Comparison of ENCODE assay signal across 22 mouse cellular contexts in the genomic region with DNA sequence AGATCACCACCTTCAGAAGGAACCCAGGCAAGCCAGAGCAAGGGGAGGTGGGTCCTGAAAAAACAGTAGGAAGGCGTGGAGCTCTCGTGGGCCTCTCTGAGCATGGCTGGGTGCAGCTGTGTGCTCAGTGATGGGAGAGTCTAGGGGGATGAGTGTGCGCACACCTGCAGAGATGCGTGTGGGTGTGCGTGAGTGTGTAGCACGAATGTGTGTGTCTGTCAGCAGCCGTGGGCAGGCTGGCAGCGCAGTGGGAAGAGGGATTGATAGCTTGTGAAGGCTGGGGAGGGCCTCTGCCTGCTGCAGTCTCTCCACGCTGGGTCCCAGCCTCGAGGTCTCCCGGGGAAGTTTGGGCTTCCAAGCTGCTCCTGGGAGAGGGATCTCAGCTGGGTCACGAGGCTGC. TPM values are rescaled to one million over a fixed set of nuclear protein-coding genes. Genes with fewer than 3 reads are reported as not detected.
DNase-seq lines count a peak whose midpoint lies in the region; ATAC-seq lines count a peak whose summit lies in the region.
"Had no signal": no experiment of that assay in that cellular context is flagged by ENCODE, and none has a peak within 500 bp of the region (broad histone marks: within the 10 kb centered on the region; RNA-seq: fewer than 3 reads in every experiment).

No protein-coding gene starts in this region.

- H3K9ac ChIP-seq in neural tube, embryonic 13.5 days = 0 out of 2 replicates have a peak overlapping the region, but pooled peaks have one; percentile 3
- H3K9ac ChIP-seq: limb, embryonic 15.5 days; midbrain, embryonic 12.5 days had no signal

- peaks cover 34% of the 10 kb centered on the region for H3K4me1 ChIP-seq in neural tube, embryonic 13.5 days (replicated peaks)

- peak; percentile 61 for DNase-seq in layer of hippocampus, adult 11-12 months (ENCODE audit: low spot score)
- DNase-seq in layer of hippocampus, adult 9-10 months (ENCODE audit: low spot score) = no peak
- DNase-seq in neural tube, embryonic 10.5 days (ENCODE audit: extremely low spot score, low spot score) = no peak
- peak; percentile 50 to 59 for DNase-seq in left cerebral cortex, postnatal 14 days (ENCODE audit: low spot score in 2 of 2)
- peak; percentile 67 for DNase-seq in telencephalon, adult 2 months (ENCODE audit: low read depth, low spot score)
- DNase-seq in heart, postnatal 36 days = no peak
- DNase-seq: adrenal gland, postnatal 25 days; cerebellum, adult 9-10 months; embryo, embryonic 11 days; gastrocnemius, postnatal 36 days; heart, postnatal 14 days; kidney, adult 8-10 months; kidney, postnatal 36 days; lung, postnatal 36 days; thymus, postnatal 25 days had no signal

- H3K27me3 ChIP-seq in neural tube, embryonic 13.5 days = peaks cover 40% of the 10 kb centered on the region
- H3K27me3 ChIP-seq: Patski had no signal

- 69% methylated on average over 12 of the region's 12 CpGs for WGBS in neural tube, embryonic 13.5 days

- intact Hi-C loops in left cerebral cortex, postnatal 14 days (cut with DNase I) = loop anchor here (10.0 kb wide), 2 partner anchors 75 to 325 kb away; a partner anchor contains a TSS
- intact Hi-C loops in heart, postnatal 36 days (cut with DNase I) = loop anchor here (5.0 kb wide), 1 partner anchor 228 kb away; no protein-coding TSS in a partner anchor

- no peaks in the 10 kb centered on the region for H3K36me3 ChIP-seq in neural tube, embryonic 13.5 days
- H3K36me3 ChIP-seq: limb, embryonic 15.5 days; midbrain, embryonic 12.5 days had no signal

- no peak overlapping the region for H3K4me3 ChIP-seq in neural tube, embryonic 13.5 days
- H3K4me3 ChIP-seq: limb, embryonic 15.5 days had no signal

- no peak overlapping the region for H3K4me2 ChIP-seq in neural tube, embryonic 13.5 days
- H3K4me2 ChIP-seq: limb, embryonic 15.5 days; midbrain, embryonic 12.5 days had no signal

- no peak overlapping the region for H3K27ac ChIP-seq in neural tube, embryonic 13.5 days (replicated peaks)
- H3K27ac ChIP-seq: limb, embryonic 15.5 days; midbrain, embryonic 12.5 days had no signal

- no peaks in the 10 kb centered on the region for H3K9me3 ChIP-seq in neural tube, embryonic 13.5 days
- H3K9me3 ChIP-seq: limb, embryonic 15.5 days; midbrain, embryonic 12.5 days had no signal

- ATAC-seq in neural tube, embryonic 13.5 days (ENCODE audit: low read depth) = no peak
- ATAC-seq: activated CD4-positive, CD25-positive, alpha-beta regulatory T cell, adult 4 months; inflammation-experienced regulatory T-cells, adult 6 months; Patski had no signal

RNA-seq across cellular contexts. Expression of a gene that starts 3.1 kb away (rescaled TPM):
- 39.6 and 41.7 TPM in 2 replicates for polyA plus RNA-seq in neural tube, embryonic 13.5 days (2015; fragmentation: Nextera tagmentation; extraction: Ambion mirVana)
- total RNA-seq in left cerebral cortex, postnatal 14 days (2021) = 10 to 100 TPM; 42.8 to 60.9 TPM
- total RNA-seq in heart, postnatal 36 days (2021) = not detected
- total RNA-seq: heart, postnatal 14 days had no signal
- polyA plus RNA-seq: activated CD4-positive, CD25-positive, alpha-beta regulatory T cell, adult 4 months; inflammation-experienced regulatory T-cells, adult 6 months had no signal

RNA-seq across cellular contexts. Expression of a gene that starts 15.7 kb away (rescaled TPM):
- polyA plus RNA-seq in neural tube, embryonic 13.5 days (2015; fragmentation: Nextera tagmentation; extraction: Ambion mirVana) = 0.40 TPM in 1 of 2 replicates, not detected in the other
- under 1 TPM; 0.40 to 0.53 TPM for total RNA-seq in left cerebral cortex, postnatal 14 days (2021)
- total RNA-seq in heart, postnatal 36 days (2021) = 1 to 10 TPM; 4.6 to 7.4 TPM

RNA-seq across cellular contexts. Expression of a gene that starts 51.9 kb away (rescaled TPM):
- not detected in 2 replicates for polyA plus RNA-seq in neural tube, embryonic 13.5 days (2015; fragmentation: Nextera tagmentation; extraction: Ambion mirVana)
- under 1 TPM; 0.17 to 0.22 TPM for total RNA-seq in left cerebral cortex, postnatal 14 days (2021)
- not detected for total RNA-seq in heart, postnatal 36 days (2021)
- total RNA-seq: adrenal gland, postnatal 25 days; gastrocnemius, postnatal 36 days; heart, postnatal 14 days had no signal
- polyA plus RNA-seq: activated CD4-positive, CD25-positive, alpha-beta regulatory T cell, adult 4 months; inflammation-experienced regulatory T-cells, adult 6 months; limb, embryonic 15.5 days; liver, embryonic 16.5 days; Patski had no signal

RNA-seq across cellular contexts. Expression of a gene that starts 54.9 kb away (rescaled TPM):
- polyA plus RNA-seq in neural tube, embryonic 13.5 days (2015; fragmentation: Nextera tagmentation; extraction: Ambion mirVana) = 11.0 and 15.6 TPM in 2 replicates
- 10 to 100 TPM; 25.7 to 28.0 TPM for total RNA-seq in left cerebral cortex, postnatal 14 days (2021)
- total RNA-seq in heart, postnatal 36 days (2021) = 100 to 1,000 TPM; 124 to 152 TPM

Comparison
In these comparisons a context has a peak if more than half of its experiments do, and no peak if none do; other contexts are left out.
1. DNase-seq: peak in layer of hippocampus, adult 11-12 months (single experiment), left cerebral cortex, postnatal 14 days (2 of 2) and telencephalon, adult 2 months (single experiment); none in layer of hippocampus, adult 9-10 months (single experiment), neural tube, embryonic 10.5 days (single experiment) and heart, postnatal 36 days (0 of 2).
2. RNA of a gene that starts 3.1 kb away (total RNA-seq): 42.8 to 60.9 TPM in left cerebral cortex, postnatal 14 days; not detected in heart, postnatal 36 days; every median in the first group is over 10 times any median in the second.